Mouse (Mus musculus): ENCODE measurements at regions not wholly inside any gene's neighbourhood (a gene's known extent, or its start where the extent isn't known, plus 50 kb on each side); places are given as distances from the start of the nearest gene placed in this dataset.
A peak's percentile ranks its signal among the peaks of the same experiment; 100 is the strongest.

GRCm38 (mm10) chr14:24631994-24632393 lies 145.1 kb downstream of the Rps24 start:
- DNase-seq, result no peak

GRCm38 (mm10) chr14:24641853-24642252 lies 154.9 kb downstream of the Rps24 start:
- DNase-seq, result no peak

GRCm38 (mm10) chr14:24644117-24644808 lies 157.3 kb downstream of the Rps24 start:
- DNase-seq, result no peak

- peak in 1 of 2 experiments; percentile 12 for DNase-seq
Observed at GRCm38 (mm10) chr14:24646239-24646848, 159.4 kb downstream of the Rps24 start.

GRCm38 (mm10) chr14:24647722-24648121 lies 160.8 kb downstream of the Rps24 start:
- DNase-seq, result no peak

- DNase-seq, result peak in 1 of 2 experiments; percentile 36
Observed at GRCm38 (mm10) chr14:24650195-24650901, 163.4 kb downstream of the Rps24 start.

- DNase-seq, result no peak
Observed at GRCm38 (mm10) chr14:24650902-24651270, 164.0 kb downstream of the Rps24 start.

- no peak for DNase-seq
Observed at GRCm38 (mm10) chr14:24652591-24652990, 165.7 kb downstream of the Rps24 start.

GRCm38 (mm10) chr14:24655580-24655979 lies 168.7 kb downstream of the Rps24 start:
- peak; percentile 44 to 62 for DNase-seq

GRCm38 (mm10) chr14:24661797-24662196 lies 174.9 kb downstream of the Rps24 start:
- DNase-seq, result no peak

GRCm38 (mm10) chr14:24665210-24665609 lies 178.3 kb downstream of the Rps24 start:
- no peak for DNase-seq

Data from heart, adult 18-20 months (tissue).